Mouse (Mus musculus): ENCODE results near the gene Nptx2. TPM values are rescaled to one million over a fixed set of nuclear protein-coding genes. Genes with fewer than 3 reads are reported as not detected.

The Nptx2 gene
- total RNA-seq (2022) = 10 to 100 TPM; 44.2 to 70.5 (median 65.1) TPM

DNA sequence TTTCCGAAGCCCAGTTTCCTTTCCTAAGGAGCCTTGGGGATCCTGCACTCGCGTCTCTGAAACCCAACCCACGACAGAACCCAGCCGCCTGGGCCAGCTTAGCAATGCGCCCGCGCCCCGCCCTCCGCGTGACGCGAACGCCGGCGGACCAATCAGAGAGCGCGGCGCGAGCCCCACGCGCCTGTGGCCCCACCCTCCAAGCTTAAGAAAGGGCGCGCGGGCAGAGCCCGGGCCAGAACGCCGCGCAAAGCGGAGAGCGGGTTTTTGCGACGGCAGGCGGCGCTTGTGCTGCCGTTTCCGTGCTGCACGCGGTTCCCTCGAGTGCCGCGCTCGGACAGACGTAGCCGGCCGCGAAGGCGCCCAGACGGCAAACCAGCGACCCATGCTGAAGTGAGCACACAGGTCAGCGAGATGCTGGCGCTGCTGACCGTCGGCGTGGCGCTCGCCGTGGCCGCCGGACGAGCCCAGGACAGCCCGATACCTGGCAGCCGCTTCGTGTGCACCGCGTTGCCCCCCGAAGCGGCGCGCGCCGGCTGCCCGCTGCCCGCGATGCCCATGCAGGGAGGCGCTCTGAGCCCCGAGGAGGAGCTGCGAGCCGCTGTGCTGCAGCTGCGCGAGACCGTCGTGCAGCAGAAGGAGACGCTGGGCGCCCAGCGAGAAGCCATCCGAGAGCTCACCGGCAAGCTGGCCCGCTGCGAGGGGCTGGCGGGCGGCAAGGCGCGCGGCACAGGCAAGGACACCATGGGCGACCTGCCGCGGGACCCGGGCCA, at the start of gene Nptx2:
Gene Nptx2, plus strand, starts transcription at position 250 of the 770 bp plus-strand sequence.
- DNase-seq (ENCODE audit: low spot score in 2 of 2) = peak; percentile 77 to 84

DNA sequence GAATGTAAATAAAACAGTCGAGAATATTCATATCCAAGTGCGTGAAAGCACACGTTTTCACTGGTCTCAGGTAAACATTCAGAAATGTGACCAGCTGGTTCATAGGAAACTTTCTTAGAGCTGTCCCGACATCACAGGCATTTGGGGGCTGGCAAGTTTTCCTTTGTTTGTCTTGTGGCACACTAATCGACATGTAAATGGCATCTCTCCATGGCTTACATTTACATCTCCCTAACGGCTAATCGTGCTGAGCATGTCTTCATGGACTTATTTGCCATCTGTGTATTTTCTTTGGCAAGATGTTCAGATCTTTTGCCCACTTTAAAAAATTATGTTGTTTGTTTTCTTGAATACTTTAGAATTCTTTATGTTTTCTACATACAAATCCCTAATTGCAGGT, 49.2 kb upstream of the Nptx2 start:
- DNase-seq (ENCODE audit: low spot score in 2 of 2) = no peak

DNA sequence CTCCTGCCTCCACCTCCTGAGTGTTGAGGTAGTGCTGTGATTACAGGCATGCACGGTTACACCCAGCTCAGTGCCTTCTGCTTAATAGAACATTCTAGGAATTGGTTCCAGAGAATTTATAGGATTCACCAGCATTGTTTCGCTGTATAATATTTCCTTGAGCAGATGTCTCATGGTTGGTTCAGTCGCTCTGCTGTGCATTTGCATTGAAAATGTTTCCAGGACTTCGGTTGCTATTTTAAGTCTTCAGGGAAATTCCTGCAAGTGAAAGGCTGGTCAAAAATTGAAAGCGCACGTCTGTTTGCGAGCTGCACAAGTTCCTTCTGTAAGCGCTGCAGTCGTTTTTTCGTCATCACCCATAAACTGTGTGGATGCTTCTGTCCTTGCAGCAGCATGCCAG, 41.5 kb upstream of the Nptx2 start:
- DNase-seq (ENCODE audit: low spot score in 2 of 2) = no peak

DNA sequence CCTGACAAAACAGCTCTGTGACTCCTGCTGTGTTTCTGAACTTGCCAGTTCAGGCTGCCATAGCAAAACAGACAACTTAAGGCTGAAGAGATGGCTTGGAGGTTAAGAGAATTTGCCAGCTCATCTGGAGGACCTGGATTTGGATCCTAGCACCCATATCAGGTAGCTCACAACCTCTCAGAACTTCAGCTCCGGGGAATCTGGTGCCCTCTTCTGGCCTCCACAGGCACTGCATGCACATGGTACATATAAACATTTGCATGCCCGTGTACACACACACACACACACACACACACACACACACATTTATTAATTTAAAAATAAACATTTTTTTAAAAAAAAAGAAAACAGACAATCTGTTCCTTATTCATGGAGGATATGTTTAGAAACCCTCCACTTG, 40.0 kb upstream of the Nptx2 start:
- DNase-seq (ENCODE audit: low spot score in 2 of 2) = no peak

DNA sequence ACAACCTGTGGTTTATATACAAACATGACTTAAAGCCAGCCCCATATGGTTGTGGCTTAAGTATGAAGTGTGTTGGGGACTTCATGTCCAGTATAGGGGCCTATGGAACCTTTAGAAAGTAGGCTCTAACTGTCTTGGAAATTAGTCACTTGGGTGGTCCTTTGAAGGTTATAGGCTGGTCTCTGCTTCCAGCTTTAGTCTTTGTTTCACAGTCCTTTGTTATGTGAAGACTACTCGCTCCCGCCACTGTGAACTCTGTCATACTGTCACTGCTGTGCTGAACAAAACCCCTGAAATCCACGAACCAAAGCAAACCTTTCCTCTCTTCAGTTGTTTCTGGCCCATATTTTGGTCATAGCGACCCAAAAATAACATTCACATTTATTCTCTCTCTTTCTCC, 39.5 kb upstream of the Nptx2 start:
- no peak for DNase-seq (ENCODE audit: low spot score in 2 of 2)

DNA sequence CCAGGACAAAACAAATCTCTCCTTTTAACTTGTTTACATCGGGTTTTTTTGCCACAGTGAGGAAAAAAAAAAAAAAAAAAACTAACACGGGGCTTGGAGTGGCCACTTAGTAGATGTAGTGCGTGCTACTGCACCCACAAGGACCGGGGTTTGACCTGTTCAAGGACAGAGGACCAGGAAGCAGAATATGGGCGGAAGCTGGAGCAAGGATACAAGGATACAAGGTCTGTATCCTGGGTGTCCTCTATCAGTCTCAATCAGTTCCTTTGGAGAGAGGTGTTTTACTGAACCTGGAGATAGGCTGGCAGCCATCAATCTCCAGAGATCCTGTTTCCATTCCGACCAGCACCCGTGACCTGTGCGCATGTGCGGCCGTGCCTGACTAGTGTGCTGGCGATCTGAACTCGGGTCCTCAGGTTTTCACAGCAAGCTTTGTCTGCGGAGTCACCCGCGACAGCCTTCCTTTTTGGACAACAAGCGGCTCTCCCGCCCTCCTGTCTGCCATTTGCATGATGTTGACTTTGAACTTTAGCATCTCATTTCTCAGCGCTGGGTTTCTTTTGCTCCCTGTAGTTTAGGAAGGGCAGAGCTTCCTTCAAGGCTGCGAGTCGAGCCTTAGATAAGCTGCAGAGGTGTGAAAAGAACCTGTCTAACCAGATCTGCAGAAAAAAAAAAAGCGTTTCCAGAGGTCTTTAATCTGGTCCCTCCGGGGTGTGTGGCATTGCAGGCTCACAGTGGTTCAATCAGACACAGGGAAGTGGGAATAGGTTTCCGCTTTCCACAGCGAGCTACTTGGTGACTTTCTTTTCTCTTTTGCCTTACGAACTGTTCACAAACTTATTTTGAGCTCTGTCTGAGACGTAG, 38.8 kb upstream of the Nptx2 start:
- DNase-seq (ENCODE audit: low spot score in 2 of 2) = no peak

DNA sequence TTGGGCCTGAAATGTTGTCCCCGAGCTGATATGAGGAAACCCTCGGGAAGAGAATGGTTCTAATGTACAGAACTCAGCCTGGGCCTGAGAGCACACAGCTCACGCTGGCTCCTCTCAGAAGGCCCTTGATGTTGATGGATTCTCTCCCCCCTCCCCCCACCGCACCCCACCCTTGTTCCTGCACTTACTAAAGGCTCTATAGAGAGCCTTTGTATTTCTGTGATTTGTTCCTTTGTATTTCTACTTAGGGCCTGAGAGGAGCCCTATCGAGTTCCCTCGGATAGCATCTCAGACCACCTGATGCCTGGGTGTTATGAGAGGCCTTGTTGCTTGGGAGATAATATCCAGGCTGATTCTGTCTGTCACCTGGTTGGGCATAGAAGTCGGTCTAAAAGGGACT, 36.3 kb upstream of the Nptx2 start:
- DNase-seq (ENCODE audit: low spot score in 2 of 2) = no peak

DNA sequence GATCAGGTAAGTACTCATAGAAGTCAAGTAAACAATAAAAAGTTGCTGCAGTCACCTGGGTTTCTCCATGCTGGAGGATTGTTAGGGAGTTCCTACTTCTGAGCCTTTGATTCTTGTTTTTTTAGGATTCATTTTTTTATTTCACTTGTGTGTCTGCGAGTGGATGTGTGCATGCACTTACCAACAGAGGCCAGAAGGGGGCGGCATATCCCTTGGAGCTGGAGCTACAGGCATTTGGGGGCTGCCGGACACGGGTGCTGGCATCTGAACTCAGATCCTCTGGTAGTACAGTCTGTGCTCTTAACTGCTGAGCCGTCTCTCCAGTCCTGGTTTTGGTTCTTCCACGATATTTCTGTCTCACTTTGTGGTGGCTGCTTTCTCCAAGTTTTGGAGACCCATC, 31.0 kb upstream of the Nptx2 start:
- DNase-seq (ENCODE audit: low spot score in 2 of 2) = no peak

DNA sequence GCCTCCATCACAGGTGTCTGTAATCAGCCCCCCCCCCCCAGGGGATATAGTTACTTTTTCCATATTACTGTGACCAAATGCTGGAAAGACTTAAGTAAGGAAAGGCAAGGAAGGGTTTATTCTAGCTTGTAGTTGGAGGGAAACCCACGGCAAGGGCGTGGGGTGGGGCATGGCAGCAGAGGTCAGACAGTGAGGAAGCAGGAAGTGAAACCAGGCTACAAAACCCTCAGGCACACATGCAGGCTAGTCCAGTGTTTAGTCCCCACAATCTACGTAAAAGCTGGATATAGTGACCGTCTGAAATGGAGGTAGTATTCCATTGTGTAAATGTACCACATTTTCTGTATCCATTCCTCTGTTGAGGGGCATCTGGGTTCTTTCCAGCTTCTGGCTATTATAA, 30.5 kb upstream of the Nptx2 start:
- DNase-seq (ENCODE audit: low spot score in 2 of 2) = no peak

DNA sequence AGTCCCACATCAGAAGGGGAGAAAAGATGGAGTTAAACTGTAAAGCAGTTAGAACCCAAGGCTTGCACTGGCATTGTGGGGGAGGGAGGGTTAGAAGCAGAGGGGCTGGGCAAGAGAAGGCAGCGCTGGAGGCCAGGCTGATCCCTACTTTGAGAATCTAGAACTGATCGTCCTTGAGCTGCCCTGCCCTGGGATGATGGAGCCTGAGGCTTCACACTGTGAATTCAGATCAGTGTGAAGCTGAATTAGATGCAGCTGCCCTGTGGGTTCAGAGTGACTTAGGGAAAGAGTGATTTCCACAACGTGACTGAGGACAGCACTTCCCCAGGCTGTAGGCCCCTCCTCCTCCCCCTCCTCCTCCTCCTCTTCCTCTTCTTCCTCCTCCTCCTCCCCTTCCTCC, 25.6 kb upstream of the Nptx2 start:
- DNase-seq (ENCODE audit: low spot score in 2 of 2) = no peak

DNA sequence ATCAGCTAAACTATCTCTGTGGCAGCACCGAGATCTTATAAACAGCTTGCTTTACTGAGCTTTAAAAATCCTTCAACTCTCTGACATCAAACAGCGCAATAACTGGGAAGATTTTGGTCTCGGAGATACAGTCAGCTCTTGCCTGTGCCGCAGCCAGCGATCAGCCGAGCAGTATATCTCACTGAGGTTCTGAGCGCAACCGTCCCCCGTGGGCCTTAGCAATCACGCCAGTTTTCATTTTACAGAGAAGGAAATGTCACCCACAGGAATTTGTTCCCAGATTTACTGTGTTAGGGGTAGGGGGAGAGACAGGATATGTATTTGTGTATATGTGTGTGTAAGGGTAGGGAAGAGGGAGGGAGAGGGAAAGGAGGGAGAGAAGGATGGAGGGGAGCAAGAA, 20.9 kb upstream of the Nptx2 start:
- DNase-seq (ENCODE audit: low spot score in 2 of 2) = no peak

DNA sequence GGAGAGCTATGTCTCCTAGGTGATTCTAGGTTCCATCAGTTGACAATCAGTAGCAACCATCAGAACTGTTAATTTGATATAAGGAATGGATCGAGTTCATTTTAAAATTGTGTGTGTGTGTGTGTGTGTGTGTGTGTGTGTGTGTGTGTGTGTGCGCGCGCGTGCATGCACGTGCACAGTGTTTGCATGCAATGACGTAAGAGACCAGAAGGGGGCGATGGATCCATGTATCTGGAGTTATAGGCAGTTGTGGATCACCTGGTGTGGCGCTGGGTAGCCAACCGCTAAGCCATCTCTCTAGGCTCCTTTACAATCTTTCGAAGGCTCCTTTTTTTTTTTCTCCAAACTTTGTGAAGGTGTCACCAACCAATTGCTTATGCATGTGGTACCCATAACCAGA, 16.6 kb upstream of the Nptx2 start:
- DNase-seq (ENCODE audit: low spot score in 2 of 2) = no peak

DNA sequence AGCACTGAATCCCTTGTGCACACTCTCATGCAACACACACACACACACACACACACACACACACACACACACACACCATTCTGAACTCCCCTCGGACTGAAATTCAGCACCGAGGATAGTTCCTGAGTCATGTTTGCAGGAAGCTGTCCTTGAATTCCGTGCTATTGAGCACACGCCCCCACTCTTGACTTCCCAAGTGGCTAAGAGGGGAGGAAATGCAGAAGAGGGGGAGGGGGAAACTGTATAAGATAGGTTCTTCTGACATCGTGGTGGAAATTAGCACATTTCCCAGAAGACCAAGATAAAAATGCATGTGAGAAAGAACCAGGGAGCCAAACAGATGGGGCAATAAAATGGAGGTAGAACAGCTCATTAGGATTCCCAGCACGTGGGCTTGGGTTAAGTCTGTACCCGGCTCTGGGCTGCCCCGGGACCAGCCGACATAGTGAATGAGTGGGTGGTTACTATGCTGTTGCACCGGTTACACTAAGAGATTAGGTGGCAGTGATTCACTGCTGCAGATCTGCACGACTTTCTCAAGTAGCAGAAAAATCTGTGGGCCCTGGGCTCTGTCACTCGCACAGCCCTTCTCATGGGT, 2.9 kb upstream of the Nptx2 start:
- DNase-seq (ENCODE audit: low spot score in 2 of 2) = peak; percentile 28 to 88

DNA sequence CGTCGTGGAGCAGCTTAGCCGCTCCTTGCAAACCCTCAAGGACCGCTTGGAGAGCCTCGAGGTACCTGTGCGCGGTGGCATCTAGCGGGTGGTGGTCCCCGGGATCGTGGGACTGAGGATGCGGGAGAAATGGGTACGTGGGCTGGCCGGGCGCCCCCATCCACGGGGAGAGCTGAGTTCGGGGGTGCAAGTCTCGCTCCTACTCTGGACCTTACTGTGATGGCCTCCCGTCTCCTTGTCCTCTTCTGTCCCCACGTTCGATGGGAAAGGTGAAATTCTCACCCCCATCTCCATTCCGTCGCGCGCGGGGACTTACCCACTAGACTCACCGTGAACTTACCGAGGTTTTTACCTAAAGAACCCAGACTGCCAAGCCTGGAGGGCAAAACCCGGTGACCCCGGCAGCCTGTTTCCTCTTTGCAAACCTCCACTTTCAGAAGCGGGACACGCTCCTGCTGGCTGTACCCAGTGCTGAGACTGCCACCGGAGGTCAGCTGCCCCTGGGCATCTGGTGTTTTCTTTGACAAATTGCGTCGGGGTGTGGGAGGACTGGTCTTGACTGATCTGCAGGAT, 807 bp downstream of the Nptx2 start:
- DNase-seq (ENCODE audit: low spot score in 2 of 2) = peak in 1 of 2 experiments; percentile 15

DNA sequence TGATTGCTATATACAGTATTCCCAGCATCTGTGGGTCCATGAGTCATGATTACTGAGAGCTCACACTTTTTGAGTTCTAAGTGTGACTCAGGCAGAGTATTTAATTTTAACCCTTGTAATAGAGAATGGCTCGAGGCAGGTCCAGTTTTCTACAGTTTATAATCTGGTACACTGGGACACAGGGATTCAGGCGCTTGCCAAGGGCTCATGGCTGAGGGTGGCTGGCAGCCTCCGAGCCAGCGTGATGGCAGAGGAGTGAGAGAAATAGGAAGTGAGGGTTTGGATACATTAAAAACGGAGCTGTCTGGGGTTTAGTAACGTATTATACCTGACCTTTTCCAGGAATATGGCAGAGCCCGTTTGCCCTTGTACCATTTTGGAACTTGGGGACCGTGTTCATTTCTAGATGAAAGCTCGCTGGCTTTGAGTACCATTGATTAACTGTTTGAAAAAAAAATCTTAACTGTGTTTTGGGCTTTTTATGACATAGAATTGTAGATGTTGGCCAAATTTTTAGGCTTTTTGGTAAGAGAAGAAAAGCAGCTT, 1.7 kb downstream of the Nptx2 start:
- no peak for DNase-seq (ENCODE audit: low spot score in 2 of 2)

DNA sequence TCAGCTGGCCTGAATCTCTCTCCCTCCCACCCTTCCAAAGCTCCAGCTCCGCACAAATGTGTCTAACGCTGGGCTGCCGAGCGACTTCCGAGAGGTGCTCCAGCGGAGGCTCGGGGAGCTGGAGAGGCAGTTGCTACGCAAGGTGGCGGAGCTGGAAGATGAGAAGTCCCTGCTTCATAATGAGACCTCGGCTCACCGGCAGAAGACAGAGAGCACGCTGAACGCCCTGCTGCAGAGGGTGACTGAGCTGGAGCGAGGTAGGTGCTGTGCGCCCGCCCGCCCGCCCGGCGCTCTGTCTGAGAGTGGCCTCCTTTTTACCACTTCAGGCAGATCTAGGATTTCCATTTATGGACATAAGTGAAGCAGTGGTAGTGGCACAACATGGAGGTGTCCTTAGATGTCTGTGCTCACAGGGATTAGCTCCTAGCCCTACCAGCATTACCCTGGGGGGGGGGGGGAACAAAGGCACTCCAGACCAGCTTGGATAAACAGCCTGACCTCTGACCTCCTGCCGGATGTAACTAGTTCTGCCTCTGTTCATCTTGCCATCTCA, 2.5 kb downstream of the Nptx2 start:
- peak in 1 of 2 experiments; percentile 32 for DNase-seq (ENCODE audit: low spot score in 2 of 2)

DNA sequence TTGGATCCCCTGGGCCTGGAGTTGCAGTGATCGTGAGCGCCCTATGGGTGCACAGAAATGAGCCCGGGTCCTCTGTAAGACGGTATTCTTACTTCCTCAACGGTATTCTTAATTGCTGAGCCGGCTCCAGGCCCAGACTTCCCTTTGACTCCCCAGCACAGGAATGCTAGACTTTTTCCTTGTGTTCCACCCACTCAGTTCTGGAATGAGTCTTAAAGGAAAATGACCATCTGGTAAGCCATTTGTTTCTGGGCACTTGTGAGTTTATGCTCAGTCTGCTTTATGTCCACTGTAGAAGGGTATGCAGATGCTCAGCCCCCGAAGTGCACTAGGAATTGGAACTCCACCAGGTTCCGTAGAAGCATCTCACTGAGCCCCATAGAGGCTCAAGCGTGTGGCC, 4.3 kb downstream of the Nptx2 start:
- peak; percentile 12 to 55 for DNase-seq (ENCODE audit: low spot score in 2 of 2)

DNA sequence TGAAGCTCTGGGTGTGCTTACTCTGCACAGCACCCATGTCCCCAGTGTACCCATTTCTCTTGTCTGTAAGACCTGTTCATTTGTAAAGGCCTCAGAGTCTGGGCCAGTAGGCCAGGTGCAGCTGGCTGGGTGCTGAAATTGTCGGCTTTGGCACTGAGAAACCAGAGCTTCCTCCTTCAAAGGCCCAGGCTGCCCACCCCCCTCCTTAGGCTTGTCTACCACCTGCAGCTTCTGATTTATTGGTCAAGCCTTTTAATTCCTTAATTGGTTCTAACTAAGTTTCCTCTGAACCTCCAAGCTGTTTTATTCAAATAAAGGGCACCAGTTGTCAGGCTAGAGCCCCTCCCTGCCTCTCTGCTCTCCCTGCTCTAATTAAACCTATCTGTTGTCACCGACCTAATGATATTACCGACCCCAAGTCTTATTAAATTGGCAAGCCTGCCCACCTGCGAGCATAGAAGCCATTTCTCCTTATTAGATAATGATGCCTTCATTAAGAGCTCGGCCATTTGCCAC, 5.0 kb downstream of the Nptx2 start:
- no peak for DNase-seq (ENCODE audit: low spot score in 2 of 2)

DNA sequence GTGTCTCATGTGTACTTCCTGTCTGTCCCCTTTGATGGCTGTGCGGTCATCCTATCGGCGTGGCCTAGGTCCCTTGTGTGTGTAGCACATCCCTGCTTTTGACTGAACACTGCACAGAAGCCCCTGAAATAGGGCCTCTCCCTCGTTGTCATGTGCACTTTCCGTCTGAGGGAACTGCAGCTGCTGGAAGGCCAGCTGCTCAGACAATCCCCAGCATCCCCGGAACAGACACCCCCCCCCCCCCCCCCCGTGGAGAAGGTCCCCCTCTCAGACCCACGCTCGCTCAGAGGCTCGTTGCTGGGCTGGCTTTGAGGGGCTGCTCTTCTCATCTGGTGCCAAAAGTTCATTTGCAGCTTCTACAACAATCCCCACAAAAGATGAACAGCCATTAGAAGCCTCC, 11.0 kb downstream of the Nptx2 start:
- no peak for DNase-seq (ENCODE audit: low spot score in 2 of 2)

DNA sequence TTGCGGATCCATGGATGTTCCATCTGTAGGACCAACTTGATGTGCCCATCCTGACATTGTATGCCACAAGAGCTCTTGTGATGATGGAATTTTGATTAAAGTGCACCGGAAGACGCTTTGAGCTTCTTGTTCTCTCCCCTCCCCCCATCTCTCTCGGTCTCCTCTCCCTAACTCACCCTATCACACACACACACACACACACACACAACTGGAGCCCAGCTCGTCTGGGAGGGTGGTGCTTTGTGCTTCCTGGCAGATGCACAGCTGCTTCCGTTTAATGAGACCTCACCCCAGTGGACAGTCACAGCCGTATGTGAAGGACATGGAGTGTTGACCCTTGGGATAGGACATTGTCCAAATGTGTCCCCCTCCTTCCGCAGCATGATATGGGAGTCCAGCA, 11.7 kb downstream of the Nptx2 start:
- DNase-seq (ENCODE audit: low spot score in 2 of 2) = no peak

DNA sequence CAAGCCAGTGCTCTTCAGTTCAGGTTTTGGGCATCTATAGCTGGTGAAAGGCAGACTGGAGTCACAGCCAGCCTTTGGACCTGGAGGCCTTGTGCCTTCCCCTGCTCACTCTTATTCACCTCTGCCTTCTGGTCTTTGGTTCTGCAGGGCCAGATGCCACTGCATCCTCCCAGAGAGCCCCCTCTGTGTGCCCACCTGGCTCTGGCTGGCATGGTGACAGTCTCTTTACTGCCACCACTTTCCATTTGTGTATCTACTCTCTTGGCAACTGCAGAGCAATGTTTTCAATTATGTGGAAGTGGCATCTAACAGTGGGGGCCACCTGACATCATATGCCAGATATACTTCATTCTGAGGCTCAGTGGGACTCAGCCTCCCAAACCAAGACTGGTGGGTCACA, 12.8 kb downstream of the Nptx2 start:
- no peak for DNase-seq (ENCODE audit: low spot score in 2 of 2)
